Comparison of ENCODE assay signal across 19 mouse cellular contexts in genomic region chr3:141946846-141947245, GRCm38 (mm10).
"Had no signal": no experiment of that assay in that cellular context is flagged by ENCODE, and none has a peak within 500 bp of the region (broad histone marks: within the 10 kb centered on the region; RNA-seq: fewer than 3 reads in every experiment).

No protein-coding gene starts in this region.

- H3K27ac ChIP-seq: layer of hippocampus, adult 2 months; limb, embryonic 15.5 days; liver, embryonic 14.5 days; lung, embryonic 15.5 days; midbrain, embryonic 15.5 days; stomach, embryonic 15.5 days had no signal

- H3K36me3 ChIP-seq: limb, embryonic 15.5 days; lung, embryonic 15.5 days; midbrain, embryonic 15.5 days; stomach, embryonic 15.5 days had no signal

- ATAC-seq: inflammation-experienced regulatory T-cells, adult 6 months; intestine, embryonic 16.5 days; liver, postnatal 0 days; midbrain, embryonic 15.5 days had no signal

- H3K4me3 ChIP-seq: layer of hippocampus, adult 2 months; limb, embryonic 15.5 days; lung, embryonic 15.5 days; midbrain, embryonic 15.5 days; stomach, embryonic 15.5 days had no signal

- DNase-seq: kidney, adult 18-20 months; kidney, adult 9 months; kidney, postnatal 14 days; layer of hippocampus, adult 9-11 months; liver, postnatal 0 days; lung, postnatal 10 days; lung, postnatal 4 days; right cerebral cortex, postnatal 25 days; spleen, adult 18-20 months; thymus, postnatal 25 days had no signal

- H3K27me3 ChIP-seq: limb, embryonic 15.5 days; lung, embryonic 15.5 days; midbrain, embryonic 15.5 days; stomach, embryonic 15.5 days had no signal

- H3K9ac ChIP-seq: limb, embryonic 15.5 days; liver, embryonic 14.5 days; liver, postnatal 0 days; lung, embryonic 15.5 days; midbrain, embryonic 15.5 days; stomach, embryonic 15.5 days had no signal

- H3K4me1 ChIP-seq: lung, embryonic 15.5 days; midbrain, embryonic 15.5 days; stomach, embryonic 15.5 days had no signal

- H3K4me2 ChIP-seq: limb, embryonic 15.5 days; liver, embryonic 11.5 days; lung, embryonic 15.5 days; midbrain, embryonic 15.5 days; stomach, embryonic 15.5 days had no signal

- H3K9me3 ChIP-seq: limb, embryonic 15.5 days; lung, embryonic 15.5 days; midbrain, embryonic 15.5 days; stomach, embryonic 15.5 days had no signal
